Mouse (Mus musculus): ENCODE data around the gene Ets1. TPM values are rescaled to one million over a fixed set of nuclear protein-coding genes. Genes with fewer than 3 reads are reported as not detected.

The Ets1 gene
- total RNA-seq, 2 experiments from 2014 or later, result 22.2 to 24.6 TPM

- no peak for DNase-seq (ENCODE audit: low spot score in 2 of 2)
Observed at GRCm38 (mm10) chr9:32709764-32710734, 74.0 kb downstream of the Ets1 start.

GRCm38 (mm10) chr9:32710987-32711652 is 75.1 kb downstream of the Ets1 start:
- no peak for DNase-seq (ENCODE audit: low spot score in 2 of 2)

GRCm38 (mm10) chr9:32711768-32712167 is 75.7 kb downstream of the Ets1 start:
- DNase-seq (ENCODE audit: low spot score in 2 of 2), result no peak

- no peak for DNase-seq (ENCODE audit: low spot score in 2 of 2)
Observed at GRCm38 (mm10) chr9:32712383-32712910, 76.4 kb downstream of the Ets1 start.

GRCm38 (mm10) chr9:32713106-32713505 is 77.1 kb downstream of the Ets1 start:
- DNase-seq (ENCODE audit: low spot score in 2 of 2), result no peak

GRCm38 (mm10) chr9:32713790-32714189 is 77.8 kb downstream of the Ets1 start:
- DNase-seq (ENCODE audit: low spot score in 2 of 2), result no peak

- DNase-seq (ENCODE audit: low spot score in 2 of 2), result no peak
Observed at GRCm38 (mm10) chr9:32714487-32714886, 78.5 kb downstream of the Ets1 start.

- no peak for DNase-seq (ENCODE audit: low spot score in 2 of 2)
Observed at GRCm38 (mm10) chr9:32715806-32716466, 79.9 kb downstream of the Ets1 start.

GRCm38 (mm10) chr9:32717268-32717920 is 81.4 kb downstream of the Ets1 start:
- DNase-seq (ENCODE audit: low spot score in 2 of 2), result no peak

GRCm38 (mm10) chr9:32717931-32718820 is 82.2 kb downstream of the Ets1 start:
- no peak for DNase-seq (ENCODE audit: low spot score in 2 of 2)

GRCm38 (mm10) chr9:32718868-32719267 is 82.8 kb downstream of the Ets1 start:
- no peak for DNase-seq (ENCODE audit: low spot score in 2 of 2)

GRCm38 (mm10) chr9:32719941-32720263 is 83.9 kb downstream of the Ets1 start:
- no peak for DNase-seq (ENCODE audit: low spot score in 2 of 2)

- DNase-seq (ENCODE audit: low spot score in 2 of 2), result no peak
Observed at GRCm38 (mm10) chr9:32720264-32721031, 84.4 kb downstream of the Ets1 start.

GRCm38 (mm10) chr9:32721081-32721480 is 85.1 kb downstream of the Ets1 start:
- no peak for DNase-seq (ENCODE audit: low spot score in 2 of 2)

- no peak for DNase-seq (ENCODE audit: low spot score in 2 of 2)
Observed at GRCm38 (mm10) chr9:32722205-32722604, 86.2 kb downstream of the Ets1 start.

GRCm38 (mm10) chr9:32722969-32723368 is 86.9 kb downstream of the Ets1 start:
- DNase-seq (ENCODE audit: low spot score in 2 of 2), result no peak

- DNase-seq (ENCODE audit: low spot score in 2 of 2), result no peak
Observed at GRCm38 (mm10) chr9:32724131-32724825, 88.3 kb downstream of the Ets1 start.

GRCm38 (mm10) chr9:32725902-32726301 is 89.9 kb downstream of the Ets1 start:
- no peak for DNase-seq (ENCODE audit: low spot score in 2 of 2)

GRCm38 (mm10) chr9:32726595-32726994 is 90.6 kb downstream of the Ets1 start:
- no peak for DNase-seq (ENCODE audit: low spot score in 2 of 2)
